Mouse (Mus musculus) left cerebral cortex, postnatal 36 days (tissue): Measurements from ENCODE around the gene Col6a2. TPM values are rescaled to one million over a fixed set of nuclear protein-coding genes. Genes with fewer than 3 reads are reported as not detected.

ENCODE experiments used
- DNase-seq, 2 experiments: peaks; one replicate each; pipeline ENCODE4 v3.0.0; 2021 to 2022; ENCODE audit warnings: low spot score in 2 of 2, mixed read lengths in 1 of 2
- intact Hi-C: fragments of 180-260 bp; cut with DNase I; formaldehyde crosslinking; loops from one replicate; pipeline ENCODE4 v1.15.1; 2025
- total RNA-seq, 2 experiments: library from RNA; stranded (reverse); gene quantifications; 2 replicates each; pipeline ENCODE4 v1.2.3; 2021

Gene Col6a2
- total RNA-seq, 2 experiments from 2014 or later: 7.4 to 10.1 TPM

DNA sequence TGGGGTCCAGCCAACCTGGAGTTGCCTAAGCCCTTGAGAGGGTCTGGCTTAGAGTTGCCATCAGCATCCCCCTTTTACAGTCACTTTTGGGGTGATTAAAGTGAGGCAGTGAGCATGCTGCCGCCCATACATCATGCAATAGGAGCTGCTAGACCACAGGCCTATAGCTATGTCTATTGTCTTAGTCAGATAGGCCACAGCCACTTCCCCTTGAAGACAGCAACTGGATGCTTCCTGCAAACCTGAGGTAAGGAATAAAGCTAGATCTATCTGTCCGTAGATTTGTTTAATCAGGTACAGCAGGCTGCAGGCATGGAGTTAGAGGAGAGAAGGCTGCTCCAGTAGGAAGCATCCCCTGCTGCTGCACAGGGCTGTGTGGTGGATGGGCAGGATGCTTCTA is 52.4 kb downstream of the Col6a2 start:
- intact Hi-C loops: no loop called here
- no peak for DNase-seq

DNA sequence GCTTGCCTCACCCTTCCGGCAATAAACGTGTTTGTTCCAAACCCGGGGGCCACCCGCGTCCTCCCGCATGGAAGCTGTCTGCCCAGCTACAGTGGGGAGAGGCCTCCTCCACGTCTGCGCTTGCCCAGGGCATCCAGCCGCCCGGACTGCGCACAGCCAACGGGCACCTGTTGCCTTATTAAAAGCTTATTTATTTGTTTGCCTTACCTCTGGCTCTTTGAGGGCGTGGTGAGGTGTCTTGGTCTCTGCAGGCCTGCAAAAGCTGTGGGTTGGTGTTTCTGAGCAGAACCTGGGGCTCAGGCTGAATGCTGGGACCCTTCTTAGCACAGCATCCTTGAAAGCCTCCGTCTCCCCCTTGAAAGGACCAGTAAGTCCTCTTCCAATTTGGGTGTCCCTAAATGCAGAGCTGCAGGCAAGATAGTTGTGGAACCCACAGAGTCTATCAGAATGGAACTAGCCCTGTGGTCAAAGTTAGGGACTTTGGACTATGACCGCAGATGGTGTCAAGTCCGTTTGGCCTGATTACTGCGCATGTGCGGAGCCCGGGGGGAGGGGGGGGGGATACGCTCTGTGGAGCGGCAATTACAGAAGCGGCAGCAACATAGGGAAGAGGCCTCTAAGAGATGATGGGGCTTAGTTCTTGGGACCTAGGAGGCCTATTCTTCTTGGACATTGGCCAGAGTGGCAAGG is 53.3 kb downstream of the Col6a2 start:
- DNase-seq: no peak
- intact Hi-C loops: no loop called here

DNA sequence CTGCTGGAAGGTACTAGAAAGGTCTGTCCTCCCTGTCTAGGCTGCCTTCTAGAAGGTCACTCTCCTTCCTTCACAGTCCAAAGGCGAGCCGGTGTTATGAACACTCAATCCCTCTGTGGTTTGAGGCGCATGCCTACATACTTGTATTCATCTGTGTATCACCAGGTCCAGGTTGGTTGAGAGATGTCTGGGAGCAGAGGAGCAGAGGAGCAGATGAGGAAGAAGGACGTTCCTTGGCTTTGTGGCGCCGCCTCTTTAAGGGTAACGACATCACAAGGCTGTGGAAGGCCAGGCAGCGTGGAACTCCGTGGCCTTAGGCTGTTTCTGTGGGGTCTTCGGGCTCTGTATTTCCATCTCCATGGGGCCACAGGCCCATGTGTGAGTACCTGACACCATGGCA is 61.5 kb downstream of the Col6a2 start, which contains the start of gene Spatc1l:
Gene Spatc1l, plus strand, starts transcription at position 301 of the 400 bp plus-strand sequence.
- DNase-seq: no peak
- intact Hi-C loops: no loop called here

DNA sequence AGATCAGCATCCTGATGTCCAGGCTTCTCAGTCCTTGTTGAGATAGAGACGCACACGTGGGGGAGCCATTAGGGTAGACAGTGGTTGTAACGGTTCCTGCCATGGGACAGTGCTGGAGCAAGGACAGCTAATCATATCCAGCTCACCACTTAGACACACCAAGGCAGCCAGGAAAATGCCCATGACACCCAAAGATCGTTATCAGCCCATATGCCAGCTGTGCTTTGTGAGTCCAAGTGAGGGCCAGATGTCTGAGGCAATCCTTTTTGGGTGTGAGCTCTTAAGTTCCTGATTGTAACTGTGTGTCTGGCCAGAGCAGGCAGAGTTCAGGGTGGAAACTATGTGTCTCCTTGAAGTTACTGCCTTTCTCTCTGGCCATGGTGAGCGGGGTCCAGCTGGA is 69.4 kb downstream of the Col6a2 start:
- intact Hi-C loops: loop anchor here (5.0 kb wide), 1 partner anchor 178 kb away; no protein-coding TSS in a partner anchor
- DNase-seq: no peak

DNA sequence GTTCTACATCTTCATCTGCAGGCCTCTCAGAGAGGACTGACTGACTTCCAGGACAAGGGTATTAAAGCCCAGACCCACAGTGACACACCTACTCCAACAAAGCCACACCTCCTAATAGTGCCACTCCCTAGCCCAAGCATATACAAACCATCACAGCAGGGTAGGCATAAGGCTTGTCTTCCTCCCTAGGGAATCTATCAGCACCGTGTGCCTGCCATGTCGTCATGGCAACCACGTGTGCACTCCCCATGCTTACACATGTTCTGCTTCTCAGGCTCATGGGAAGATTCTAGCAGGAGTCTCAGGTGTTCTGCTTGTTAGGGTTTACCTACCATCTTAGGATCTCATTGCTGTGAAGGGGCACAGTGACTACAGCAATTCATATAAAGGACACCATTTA is 71.9 kb downstream of the Col6a2 start:
- intact Hi-C loops: loop anchor here (5.0 kb wide), 1 partner anchor 181 kb away; no protein-coding TSS in a partner anchor
- DNase-seq: no peak

DNA sequence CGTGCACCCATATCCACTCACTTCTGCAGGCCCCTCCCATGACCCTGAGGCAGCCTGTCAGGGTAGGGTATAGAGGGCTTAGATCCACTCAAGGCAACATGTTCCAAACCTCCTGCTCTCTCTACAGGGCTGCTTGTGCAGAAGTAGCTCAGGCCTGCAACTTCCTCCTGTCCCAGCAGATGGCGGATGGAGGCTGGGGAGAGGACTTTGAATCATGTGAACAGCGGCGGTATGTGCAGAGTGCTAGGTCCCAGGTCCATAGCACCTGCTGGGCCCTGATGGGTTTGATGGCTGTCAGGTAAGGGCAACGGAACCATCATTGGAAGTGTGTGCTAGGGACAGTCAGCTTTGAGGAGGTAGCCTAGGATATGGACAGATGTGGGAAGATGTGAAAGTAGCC is 73.0 kb downstream of the Col6a2 start:
- intact Hi-C loops: loop anchor here (5.0 kb wide), 1 partner anchor 182 kb away; no protein-coding TSS in a partner anchor
- no peak for DNase-seq

DNA sequence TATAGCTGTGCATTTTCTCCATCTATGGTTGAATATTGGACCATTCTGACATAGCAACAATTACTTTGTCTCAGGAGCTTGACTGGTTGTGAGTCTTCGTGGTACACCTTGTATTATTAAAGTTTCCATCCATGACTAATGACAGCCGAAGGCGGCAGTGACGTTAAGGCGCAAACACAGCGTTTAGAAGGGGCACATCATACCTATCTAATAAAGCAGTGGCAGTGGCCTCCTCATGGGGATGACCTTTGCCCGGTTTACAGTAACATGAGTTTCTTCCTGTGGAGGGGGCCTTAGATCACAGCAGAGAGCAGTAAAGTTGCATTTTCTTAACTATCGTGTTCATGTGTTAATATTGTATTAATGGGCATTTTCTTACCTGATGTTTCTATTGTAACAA is 75.2 kb downstream of the Col6a2 start:
- intact Hi-C loops: no loop called here
- DNase-seq: no peak

DNA sequence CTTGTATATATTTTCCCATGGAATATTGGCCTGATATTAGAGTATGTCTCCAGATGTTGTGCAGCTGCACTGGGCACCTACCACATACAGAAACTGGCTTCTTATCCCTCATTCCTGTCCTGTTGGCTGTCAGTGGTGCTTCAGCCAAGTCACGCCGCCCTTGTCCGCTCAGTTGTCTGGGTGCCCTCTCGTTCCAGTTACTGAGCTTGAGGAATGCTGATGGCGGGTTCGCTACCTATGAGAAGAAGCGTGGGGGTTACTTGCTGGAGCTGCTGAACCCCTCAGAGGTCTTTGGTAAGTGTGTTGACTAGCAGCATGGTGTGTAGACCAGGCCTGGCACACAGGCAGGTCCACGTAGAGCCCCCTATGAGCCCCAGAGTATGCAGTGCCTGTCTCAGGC is 76.9 kb downstream of the Col6a2 start:
- intact Hi-C loops: no loop called here
- DNase-seq: no peak

Other genes with a start within 250 kb of the Col6a2 start
- not detected for gene AC141477.1, start 183.2 kb downstream of the Col6a2 start, total RNA-seq
- gene Pcnt, start 180.8 kb downstream of the Col6a2 start, total RNA-seq: 10 to 100 TPM; 24.5 to 27.6 TPM
- not detected for gene 2610028H24Rik, start 174.5 kb downstream of the Col6a2 start, total RNA-seq
- 10 to 100 TPM; 47.6 to 58.1 TPM for gene Mcm3ap, start 154.7 kb downstream of the Col6a2 start, total RNA-seq
- gene Ybey, start 154.5 kb downstream of the Col6a2 start, total RNA-seq: 1 to 10 TPM; 3.7 to 5.0 TPM
- 10 to 100 TPM; 45.2 to 48.6 TPM for gene Lss, start 92.0 kb downstream of the Col6a2 start, total RNA-seq
- gene Spatc1l, start 61.4 kb downstream of the Col6a2 start, total RNA-seq: not detected
- gene Ftcd, start 48.0 kb downstream of the Col6a2 start, total RNA-seq: not detected
- 10 to 100 TPM; 31.3 to 57.3 TPM for gene Col6a1, start 102.5 kb upstream of the Col6a2 start, total RNA-seq